Mouse (Mus musculus): Measurements from ENCODE around the gene Garem2.

The Garem2 gene

GRCm38 (mm10) chr5:30153222-30153621, 48.3 kb downstream of the Garem2 start:
- DNase-seq (ENCODE audit: low spot score), result no peak

- no peak for DNase-seq (ENCODE audit: low spot score)
Observed at GRCm38 (mm10) chr5:30154013-30154412, 49.1 kb downstream of the Garem2 start.

GRCm38 (mm10) chr5:30154474-30155394, 49.8 kb downstream of the Garem2 start, which contains the start of the genes Hadha and Hadhb:
Hadha (minus strand) TSS chr5:30155162.
Hadhb (plus strand) TSS chr5:30155248.
- DNase-seq (ENCODE audit: low spot score), result peak; percentile 97

- no peak for DNase-seq (ENCODE audit: low spot score)
Observed at GRCm38 (mm10) chr5:30155395-30155792, 50.4 kb downstream of the Garem2 start.

- no peak for DNase-seq (ENCODE audit: low spot score)
Observed at GRCm38 (mm10) chr5:30155821-30156629, 51.1 kb downstream of the Garem2 start.

GRCm38 (mm10) chr5:30159601-30160000, 54.6 kb downstream of the Garem2 start:
- no peak for DNase-seq (ENCODE audit: low spot score)

- DNase-seq (ENCODE audit: low spot score), result no peak
Observed at GRCm38 (mm10) chr5:30161836-30162235, 56.9 kb downstream of the Garem2 start.

- DNase-seq (ENCODE audit: low spot score), result no peak
Observed at GRCm38 (mm10) chr5:30162339-30162738, 57.4 kb downstream of the Garem2 start.

GRCm38 (mm10) chr5:30165234-30165946, 60.4 kb downstream of the Garem2 start:
- no peak for DNase-seq (ENCODE audit: low spot score)
